Mouse (Mus musculus): ENCODE measurements around the gene Cbfa2t3.

- no peak for TF ChIP-seq CTCF (IDR thresholded peaks at IDR 0.05; ENCODE audit: control insufficient read depth, insufficient read depth, low read length)
- TF ChIP-seq POLR2A (IDR thresholded peaks at IDR 0.05; ENCODE audit: borderline replicate concordance, control insufficient read depth, low read depth, low read length), result no peak
These were observed 122.9 kb downstream of the Cbfa2t3 start for GRCm38 (mm10) chr8:122575735-122576647.
